Mouse (Mus musculus): Measurements from ENCODE around the gene Snx3.

DNA sequence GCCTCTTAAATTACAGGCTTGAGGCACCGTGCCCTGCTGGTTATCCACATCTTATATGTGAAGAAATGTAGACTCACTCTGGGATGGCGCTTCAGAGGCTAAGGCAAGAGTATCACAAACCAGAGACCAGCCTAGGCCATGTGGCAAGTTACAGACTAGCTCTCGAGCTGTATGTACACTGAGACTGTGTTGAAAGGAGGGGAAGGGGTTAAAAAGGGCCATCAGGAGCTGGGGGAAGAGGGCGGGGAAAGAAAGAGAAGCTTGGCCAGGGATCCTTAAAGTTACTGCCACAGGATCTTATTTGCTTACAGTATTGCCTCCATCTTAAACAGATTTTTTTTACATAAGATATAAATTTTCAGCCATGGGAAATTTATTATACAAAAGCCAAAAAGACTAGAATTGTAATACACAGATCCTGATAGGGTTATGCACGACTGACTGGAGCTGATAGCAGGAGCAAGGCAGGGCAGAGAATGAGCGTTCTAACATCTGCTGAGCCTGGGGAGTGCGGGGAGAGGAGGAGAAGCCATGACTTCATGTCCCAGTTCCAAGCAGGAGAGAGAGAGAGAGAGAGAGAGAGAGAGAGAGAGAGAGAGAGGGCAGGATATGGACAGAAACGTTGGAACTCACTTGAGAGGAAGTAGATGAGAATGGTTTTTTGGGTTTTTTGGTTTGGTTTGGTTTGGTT lies 13.1 kb upstream of the Snx3 start:
- no peak for TF ChIP-seq CTCF (IDR thresholded peaks at IDR 0.05; ENCODE audit: control insufficient read depth, insufficient read depth, insufficient read length)
- TF ChIP-seq MYOG (IDR thresholded peaks at IDR 0.05; ENCODE audit: control insufficient read depth, extremely low read depth, insufficient read length), result no peak
- TF ChIP-seq USF1 (IDR thresholded peaks at IDR 0.05; ENCODE audit: low read depth), result no peak
- no peak for TF ChIP-seq MAX (IDR thresholded peaks at IDR 0.05)
- TF ChIP-seq CEBPB (IDR thresholded peaks at IDR 0.05; ENCODE audit: low read depth), result no peak

All from C2C12 (cell line).